Mouse (Mus musculus): ENCODE results near the gene Mfsd6. TPM values are rescaled to one million over a fixed set of nuclear protein-coding genes. Genes with fewer than 3 reads are reported as not detected.

Gene Mfsd6
- polyA plus RNA-seq, 1 experiment = not detected

GRCm38 (mm10) chr1:52635932-52636331 is 91.3 kb downstream of the Mfsd6 start:
- WGBS = 92% methylated on average over 3 of the region's 3 CpGs
- TF ChIP-seq POLR2A (IDR thresholded peaks at IDR 0.05; ENCODE audit: insufficient read depth, low read depth, low read length) = no peak
- no peak for TF ChIP-seq CTCF (IDR thresholded peaks at IDR 0.05; ENCODE audit: insufficient read depth, low read depth, low read length)
- Histone ChIP-seq H3K4me1 (ENCODE audit: control insufficient read depth, insufficient read depth, low read length) (no peaks in the 10 kb centered on the region), H3K4me3 (ENCODE audit: insufficient read depth, low read depth, low read length) (no peak overlapping the region), H3K27ac (ENCODE audit: insufficient read depth, low read depth, low read length) (no peak overlapping the region)

GRCm38 (mm10) chr1:52634251-52634650 is 93.0 kb downstream of the Mfsd6 start:
- 93% methylated on average over 6 of the region's 6 CpGs for WGBS
- TF ChIP-seq CTCF (IDR thresholded peaks at IDR 0.05; ENCODE audit: insufficient read depth, low read depth, low read length) (no peak), POLR2A (IDR thresholded peaks at IDR 0.05; ENCODE audit: insufficient read depth, low read depth, low read length) (no peak)
- H3K27ac ChIP-seq (ENCODE audit: insufficient read depth, low read depth, low read length) = no peak overlapping the region
- H3K4me1 ChIP-seq (ENCODE audit: control insufficient read depth, insufficient read depth, low read length) = no peaks in the 10 kb centered on the region
- H3K4me3 ChIP-seq (ENCODE audit: insufficient read depth, low read depth, low read length) = no peak overlapping the region

- no peak overlapping the region for H3K4me3 ChIP-seq (ENCODE audit: insufficient read depth, low read depth, low read length)
- no peaks in the 10 kb centered on the region for H3K4me1 ChIP-seq (ENCODE audit: control insufficient read depth, insufficient read depth, low read length)
- H3K27ac ChIP-seq (ENCODE audit: insufficient read depth, low read depth, low read length) = no peak overlapping the region
- WGBS = 66% methylated on average over 2 of the region's 2 CpGs
- no peak for TF ChIP-seq POLR2A (IDR thresholded peaks at IDR 0.05; ENCODE audit: insufficient read depth, low read depth, low read length)
- TF ChIP-seq CTCF (IDR thresholded peaks at IDR 0.05; ENCODE audit: insufficient read depth, low read depth, low read length) = no peak
These were observed 95.7 kb downstream of the Mfsd6 start for GRCm38 (mm10) chr1:52631570-52631969.

- Histone ChIP-seq H3K4me3 (ENCODE audit: insufficient read depth, low read depth, low read length) (peak overlapping the region; percentile 94), H3K4me1 (ENCODE audit: control insufficient read depth, insufficient read depth, low read length) (no peaks in the 10 kb centered on the region), H3K27ac (ENCODE audit: insufficient read depth, low read depth, low read length) (peak overlapping the region; percentile 84; the same call in 1 of the 2 replicates)
- TF ChIP-seq CTCF (IDR thresholded peaks at IDR 0.05; ENCODE audit: insufficient read depth, low read depth, low read length) = no peak
- no peak for TF ChIP-seq POLR2A (IDR thresholded peaks at IDR 0.05; ENCODE audit: insufficient read depth, low read depth, low read length)
- under 1% methylated on average over 6 of the region's 6 CpGs for WGBS
These were observed 96.3 kb downstream of the Mfsd6 start for GRCm38 (mm10) chr1:52630937-52631299.

GRCm38 (mm10) chr1:52630248-52630936 is 96.9 kb downstream of the Mfsd6 start, which contains the start of gene Nemp2:
Gene Nemp2, plus strand, starts transcription at chr1:52630703.
- H3K4me1 ChIP-seq (ENCODE audit: control insufficient read depth, insufficient read depth, low read length) = no peaks in the 10 kb centered on the region
- WGBS = under 1% methylated on average over 44 of the region's 44 CpGs
- TF ChIP-seq CTCF (IDR thresholded peaks at IDR 0.05; ENCODE audit: insufficient read depth, low read depth, low read length) (peak; percentile 86), POLR2A (IDR thresholded peaks at IDR 0.05; ENCODE audit: insufficient read depth, low read depth, low read length) (peak; percentile 55; the same call in 1 of the 2 replicates)
- H3K27ac ChIP-seq (ENCODE audit: insufficient read depth, low read depth, low read length) = peak within 1 kb of the TSS; percentile 84
- peak within 1 kb of the TSS; percentile 94 for H3K4me3 ChIP-seq (ENCODE audit: insufficient read depth, low read depth, low read length)

GRCm38 (mm10) chr1:52620442-52620841 is 106.8 kb downstream of the Mfsd6 start:
- Histone ChIP-seq H3K4me1 (ENCODE audit: control insufficient read depth, insufficient read depth, low read length) (no peaks in the 10 kb centered on the region), H3K27ac (ENCODE audit: insufficient read depth, low read depth, low read length) (no peak overlapping the region), H3K4me3 (ENCODE audit: insufficient read depth, low read depth, low read length) (no peak overlapping the region)
- TF ChIP-seq CTCF (IDR thresholded peaks at IDR 0.05; ENCODE audit: insufficient read depth, low read depth, low read length) = no peak
- no peak for TF ChIP-seq POLR2A (IDR thresholded peaks at IDR 0.05; ENCODE audit: insufficient read depth, low read depth, low read length)

- Histone ChIP-seq H3K4me1 (ENCODE audit: control insufficient read depth, insufficient read depth, low read length) (no peaks in the 10 kb centered on the region), H3K27ac (ENCODE audit: insufficient read depth, low read depth, low read length) (no peak overlapping the region), H3K4me3 (ENCODE audit: insufficient read depth, low read depth, low read length) (no peak overlapping the region)
- 51% methylated on average over 1 of the region's 1 CpGs for WGBS
- TF ChIP-seq POLR2A (IDR thresholded peaks at IDR 0.05; ENCODE audit: insufficient read depth, low read depth, low read length) (no peak), CTCF (IDR thresholded peaks at IDR 0.05; ENCODE audit: insufficient read depth, low read depth, low read length) (no peak)
These were observed 109.0 kb downstream of the Mfsd6 start for GRCm38 (mm10) chr1:52618217-52618616.

- Histone ChIP-seq H3K4me1 (ENCODE audit: control insufficient read depth, insufficient read depth, low read length) (no peaks in the 10 kb centered on the region), H3K4me3 (ENCODE audit: insufficient read depth, low read depth, low read length) (no peak overlapping the region), H3K27ac (ENCODE audit: insufficient read depth, low read depth, low read length) (no peak overlapping the region)
- TF ChIP-seq POLR2A (IDR thresholded peaks at IDR 0.05; ENCODE audit: insufficient read depth, low read depth, low read length) = no peak
- TF ChIP-seq CTCF (IDR thresholded peaks at IDR 0.05; ENCODE audit: insufficient read depth, low read depth, low read length) = no peak
- 92% methylated on average over 4 of the region's 4 CpGs for WGBS
These were observed 118.8 kb downstream of the Mfsd6 start for GRCm38 (mm10) chr1:52608486-52608885.

GRCm38 (mm10) chr1:52607700-52608099 is 119.6 kb downstream of the Mfsd6 start:
- TF ChIP-seq CTCF (IDR thresholded peaks at IDR 0.05; ENCODE audit: insufficient read depth, low read depth, low read length) = no peak
- TF ChIP-seq POLR2A (IDR thresholded peaks at IDR 0.05; ENCODE audit: insufficient read depth, low read depth, low read length) = no peak
- no peak overlapping the region for H3K27ac ChIP-seq (ENCODE audit: insufficient read depth, low read depth, low read length)
- H3K4me3 ChIP-seq (ENCODE audit: insufficient read depth, low read depth, low read length) = no peak overlapping the region
- H3K4me1 ChIP-seq (ENCODE audit: control insufficient read depth, insufficient read depth, low read length) = no peaks in the 10 kb centered on the region
- 98% methylated on average over 1 of the region's 1 CpGs for WGBS

Other genes starting within 250 kb of the Mfsd6 start
- not detected in 2 replicates for gene Nab1, start 226.8 kb downstream of the Mfsd6 start, polyA plus RNA-seq (2012; ENCODE audit: insufficient read depth, insufficient read length, low replicate concordance, missing spikeins)
- gene Nemp2, start 96.8 kb downstream of the Mfsd6 start, polyA plus RNA-seq (2012; ENCODE audit: insufficient read depth, insufficient read length, low replicate concordance, missing spikeins) = not detected in 2 replicates
- not detected in 2 replicates for gene Inpp1, start 90.2 kb upstream of the Mfsd6 start, polyA plus RNA-seq (2012; ENCODE audit: insufficient read depth, insufficient read length, low replicate concordance, missing spikeins)
- gene Hibch, start 117.5 kb upstream of the Mfsd6 start, polyA plus RNA-seq (2012; ENCODE audit: insufficient read depth, insufficient read length, low replicate concordance, missing spikeins) = not detected in 2 replicates

Measured in olfactory bulb, adult 2 months (tissue).